Mouse (Mus musculus) embryonic facial prominence, embryonic 15.5 days (tissue): ENCODE results near the gene Zfp990. TPM values are rescaled to one million over a fixed set of nuclear protein-coding genes. Genes with fewer than 3 reads are reported as not detected.
"Not testable (repeated sequence)": the region's sequence is repeated elsewhere in the genome, so short reads cannot be mapped to it uniquely, and the experiment has no call there.

Source experiments
- ATAC-seq: fragments of 200-750 bp; cut with Nextera tagmentation; 2 replicates; pipeline ENCODE4 v1.8.0; 2017; ENCODE audit warnings: low read depth, moderate TSS enrichment; ENCODE audit not compliant: insufficient number of reproducible peaks, low FRiP score, low TSS enrichment
- H3K27ac ChIP-seq: fragments of 300-500 bp; sonication (generic); replicated peaks from 2 replicates; pipeline ENCODE4 v1.5.1; 2015; ENCODE audit warnings: mild to moderate bottlenecking, inconsistent platforms
- H3K27me3 ChIP-seq: fragments of 300-500 bp; sonication (generic); 2 replicates; pipeline ENCODE4 v1.6.1; 2015; ENCODE audit warnings: inconsistent platforms
- H3K36me3 ChIP-seq: fragments of 300-500 bp; sonication (generic); 2 replicates; pipeline ENCODE4 v1.6.1; 2015; ENCODE audit warnings: mild to moderate bottlenecking, inconsistent platforms
- H3K4me1 ChIP-seq: fragments of 300-500 bp; sonication (generic); 2 replicates; pipeline ENCODE4 v1.6.1; 2015; ENCODE audit warnings: inconsistent platforms
- H3K4me2 ChIP-seq: fragments of 300-500 bp; sonication (generic); replicated peaks from 2 replicates; pipeline ENCODE4 v1.6.1; 2015; ENCODE audit warnings: mild to moderate bottlenecking, inconsistent platforms
- H3K4me3 ChIP-seq: fragments of 300-500 bp; sonication (generic); replicated peaks from 2 replicates; pipeline ENCODE4 v1.5.1; 2015; ENCODE audit warnings: mild to moderate bottlenecking, inconsistent platforms
- H3K9ac ChIP-seq: fragments of 300-500 bp; sonication (generic); 2 replicates; pipeline ENCODE4 v1.6.1; 2015; ENCODE audit warnings: inconsistent platforms
- H3K9me3 ChIP-seq: fragments of 300-500 bp; sonication (generic); replicated peaks from 2 replicates; pipeline ENCODE4 v1.6.1; 2016; ENCODE audit warnings: inconsistent platforms
- WGBS: fragments of 180-500 bp; shearing (Covaris S2); methylation state at CpG from one replicate; pipeline ENCODE4 v1.1.7; 2015; 5-methylcytosine and 5-hydroxymethylcytosine counted together
- polyA plus RNA-seq: library from polyadenylated mRNA; unstranded; fragments of >200 nt; fragmentation: Nextera tagmentation; extraction: Ambion mirVana; gene quantifications from 2 replicates; pipeline ENCODE4 v1.2.1, GENCODE M21; 2015

Gene Zfp990
- polyA plus RNA-seq, 1 experiment from 2014 or later: not detected

DNA sequence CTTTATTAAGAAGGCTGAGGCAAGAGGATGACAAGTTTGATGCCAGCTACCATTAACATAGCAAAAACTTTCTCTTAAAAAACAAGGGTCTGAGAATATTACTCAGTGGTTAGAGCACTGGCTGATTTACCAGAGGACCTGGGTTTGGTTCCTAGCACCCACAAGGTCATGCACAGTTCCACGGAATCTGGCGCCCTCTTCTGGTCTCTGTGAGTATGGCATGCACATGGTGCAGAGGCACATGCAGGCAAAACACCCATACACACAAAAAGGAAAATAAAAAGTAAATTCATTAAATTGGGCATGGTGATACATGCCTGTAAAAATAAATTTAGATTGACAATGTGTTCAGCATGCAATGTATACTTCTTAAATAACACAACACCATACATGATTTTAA lies 34.5 kb downstream of the Zfp990 start:
- not testable (repeated sequence) for H3K9ac ChIP-seq, H3K4me1 ChIP-seq, H3K36me3 ChIP-seq, ATAC-seq, H3K4me2 ChIP-seq, H3K9me3 ChIP-seq, H3K4me3 ChIP-seq, H3K27me3 ChIP-seq, H3K27ac ChIP-seq
- WGBS: 14% methylated on average over 2 of the region's 2 CpGs

DNA sequence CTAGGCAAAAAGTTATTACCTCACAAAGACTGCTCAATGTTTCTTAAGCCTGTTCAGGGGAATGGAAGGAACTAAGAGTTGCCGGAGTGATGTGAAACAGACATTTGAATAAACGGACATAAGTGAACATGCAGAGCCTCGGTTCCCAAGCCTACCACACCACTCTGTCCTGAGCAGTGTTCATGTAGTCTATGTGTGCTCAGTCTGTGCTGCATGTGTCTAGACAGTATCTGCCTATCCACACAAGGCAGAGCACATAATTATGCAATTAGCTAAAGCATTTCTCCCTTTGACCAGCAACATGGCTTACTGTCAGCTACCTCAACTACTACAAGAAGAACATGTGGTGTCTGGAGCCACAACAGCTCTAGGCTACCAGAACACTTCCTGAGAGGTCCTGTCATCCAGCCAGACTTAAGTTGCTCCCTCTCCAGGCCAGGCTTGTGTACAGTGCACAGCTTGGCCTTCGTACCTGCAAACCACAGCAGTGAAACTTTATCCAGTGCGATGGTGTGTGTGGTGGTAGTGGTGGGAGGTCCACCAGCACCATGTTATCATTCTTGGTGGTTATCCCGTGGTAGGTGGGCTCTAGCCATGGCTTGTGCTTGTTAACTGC lies 35.3 kb downstream of the Zfp990 start:
- WGBS: 71% methylated on average over 6 of the region's 6 CpGs
- H3K27ac ChIP-seq, H3K27me3 ChIP-seq, H3K4me1 ChIP-seq, H3K9ac ChIP-seq, H3K4me3 ChIP-seq, H3K9me3 ChIP-seq, H3K36me3 ChIP-seq, H3K4me2 ChIP-seq: not testable (repeated sequence)
- peak; percentile 51; the same call in 1 of the 2 replicates for ATAC-seq

DNA sequence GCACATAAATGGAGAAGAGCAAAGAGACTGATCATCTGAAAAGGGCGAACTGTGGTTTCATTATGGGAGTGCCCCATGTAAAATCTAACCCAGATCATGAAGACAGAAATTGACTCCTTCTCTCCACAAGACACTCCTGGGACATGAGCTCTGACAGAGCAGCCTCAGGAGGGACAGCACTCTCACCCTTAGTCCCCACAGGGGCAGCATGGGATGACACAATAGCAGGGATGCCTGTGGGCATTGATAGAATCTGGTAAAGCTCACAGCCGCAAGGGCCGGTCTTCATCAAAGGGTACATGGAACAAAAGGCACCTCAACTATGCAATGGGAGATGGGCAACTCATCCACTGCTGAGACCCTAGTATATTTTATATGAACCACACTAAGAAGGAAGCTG lies 35.9 kb downstream of the Zfp990 start:
- not testable (repeated sequence) for H3K36me3 ChIP-seq
- WGBS: 85% methylated on average over 3 of the region's 3 CpGs

DNA sequence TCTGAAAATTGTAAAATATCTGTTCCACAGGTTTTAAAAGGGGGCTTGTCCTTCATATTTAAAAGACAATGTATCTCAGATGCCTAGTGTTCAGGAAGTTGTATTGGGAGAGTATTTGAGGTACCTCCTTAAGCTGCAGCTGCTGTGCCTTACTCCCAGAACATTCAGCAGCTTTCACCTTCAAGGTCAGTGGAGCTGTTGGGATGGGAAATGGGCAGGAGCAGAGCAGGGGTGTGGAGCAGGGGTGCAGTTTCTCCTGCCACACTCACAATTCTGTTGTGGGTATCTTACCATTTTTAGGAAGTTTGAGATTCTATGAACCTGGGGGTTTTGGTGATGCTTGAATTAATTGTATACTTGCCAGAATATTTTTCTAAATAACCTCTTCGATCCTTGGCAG lies 46.1 kb downstream of the Zfp990 start:
- WGBS: 60% methylated on average over 1 of the region's 1 CpGs
- ATAC-seq: no peak
- peaks cover 25% of the 10 kb centered on the region for H3K9me3 ChIP-seq

More for the DNA sequence above, 35.9 kb downstream of the Zfp990 start:
- H3K9ac ChIP-seq, H3K4me3 ChIP-seq, H3K4me1 ChIP-seq, H3K9me3 ChIP-seq, H3K27ac ChIP-seq, H3K4me2 ChIP-seq, H3K27me3 ChIP-seq: not testable (repeated sequence)
- peak; percentile 69; the same call in 1 of the 2 replicates for ATAC-seq

DNA sequence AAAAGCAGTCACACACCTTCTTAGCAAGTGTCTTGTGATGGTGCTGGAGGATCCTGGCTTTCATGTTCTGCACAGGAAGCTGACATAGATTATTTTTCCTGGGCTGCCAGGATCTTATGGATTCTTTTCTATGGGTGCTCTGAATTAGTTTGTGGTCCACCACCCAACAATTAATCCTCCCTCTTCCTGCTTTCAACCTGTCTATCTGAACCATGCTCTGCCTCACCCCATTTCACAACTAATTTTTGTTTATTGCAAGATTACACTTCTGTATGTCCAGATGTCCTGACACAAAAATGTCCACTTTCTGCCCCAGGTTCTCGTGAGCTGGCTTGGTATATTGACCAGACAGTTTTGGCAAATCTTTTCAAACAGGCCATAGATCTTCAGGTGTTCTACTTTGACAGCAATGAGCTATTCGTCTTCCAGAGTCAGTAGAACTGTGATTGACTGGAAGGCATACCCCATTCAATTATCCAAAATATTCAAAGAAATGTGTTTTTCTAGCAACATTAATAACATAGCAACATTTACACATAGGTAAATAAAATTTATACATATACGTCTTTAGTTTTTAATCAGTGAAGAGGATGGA lies 49.0 kb downstream of the Zfp990 start:
- H3K4me2 ChIP-seq: no peak overlapping the region
- H3K9ac ChIP-seq: no peak overlapping the region
- no peaks in the 10 kb centered on the region for H3K4me1 ChIP-seq
- H3K27ac ChIP-seq: no peak overlapping the region
- 45% methylated on average over 3 of the region's 3 CpGs for WGBS
- no peak overlapping the region for H3K4me3 ChIP-seq
- peaks cover 27% of the 10 kb centered on the region; the same call in 1 of the 2 replicates for H3K9me3 ChIP-seq
- no peaks in the 10 kb centered on the region for H3K27me3 ChIP-seq
- H3K36me3 ChIP-seq: no peaks in the 10 kb centered on the region
- ATAC-seq: no peak

More for the DNA sequence above, 46.1 kb downstream of the Zfp990 start:
- no peaks in the 10 kb centered on the region for H3K27me3 ChIP-seq
- no peaks in the 10 kb centered on the region for H3K4me1 ChIP-seq
- no peak overlapping the region for H3K4me2 ChIP-seq
- H3K4me3 ChIP-seq: no peak overlapping the region
- H3K36me3 ChIP-seq: no peaks in the 10 kb centered on the region
- no peak overlapping the region for H3K27ac ChIP-seq
- H3K9ac ChIP-seq: no peak overlapping the region

DNA sequence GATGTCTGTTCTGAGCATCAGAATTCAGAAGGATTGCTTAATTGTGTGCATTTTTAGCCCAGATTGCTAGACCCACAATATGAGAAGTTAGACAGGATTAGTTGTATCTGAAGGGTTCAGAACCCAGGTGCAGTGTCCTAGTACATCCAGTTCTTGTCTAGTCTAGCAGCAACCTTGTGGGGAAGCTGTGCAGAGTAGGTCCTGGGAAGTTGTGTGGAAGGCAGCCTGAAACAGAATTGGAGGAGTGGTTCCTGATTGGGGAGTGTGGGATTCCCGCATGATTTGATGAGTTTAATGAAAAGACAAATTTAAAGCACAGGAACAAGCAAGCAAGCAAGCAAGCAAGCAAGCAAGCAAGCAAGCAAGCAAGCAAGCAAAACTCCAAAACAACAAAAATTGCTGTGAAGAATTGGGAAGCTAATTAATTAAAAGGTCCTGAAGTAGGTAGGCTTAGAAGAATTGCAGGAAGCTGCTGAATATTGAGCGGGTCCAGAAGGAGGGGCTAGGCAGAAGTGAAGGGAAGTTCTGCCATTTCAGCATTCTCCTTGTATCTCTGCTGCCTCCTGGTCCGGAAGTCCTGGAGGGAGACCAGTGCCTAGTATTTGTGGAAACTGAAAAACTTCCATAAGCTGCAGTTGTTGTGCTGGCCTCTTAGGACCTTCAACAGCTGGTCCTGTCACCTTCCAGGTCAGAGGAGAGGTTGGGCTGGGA lies 53.7 kb downstream of the Zfp990 start:
- H3K36me3 ChIP-seq: no peaks in the 10 kb centered on the region
- no peak overlapping the region for H3K4me2 ChIP-seq
- WGBS: 62% methylated on average over 3 of the region's 3 CpGs
- no peak overlapping the region for H3K9ac ChIP-seq
- no peak overlapping the region for H3K27ac ChIP-seq
- no peaks in the 10 kb centered on the region for H3K4me1 ChIP-seq
- ATAC-seq: no peak
- no peak overlapping the region for H3K4me3 ChIP-seq
- no peaks in the 10 kb centered on the region for H3K27me3 ChIP-seq
- peaks cover 21% of the 10 kb centered on the region; the same call in 1 of the 2 replicates for H3K9me3 ChIP-seq

DNA sequence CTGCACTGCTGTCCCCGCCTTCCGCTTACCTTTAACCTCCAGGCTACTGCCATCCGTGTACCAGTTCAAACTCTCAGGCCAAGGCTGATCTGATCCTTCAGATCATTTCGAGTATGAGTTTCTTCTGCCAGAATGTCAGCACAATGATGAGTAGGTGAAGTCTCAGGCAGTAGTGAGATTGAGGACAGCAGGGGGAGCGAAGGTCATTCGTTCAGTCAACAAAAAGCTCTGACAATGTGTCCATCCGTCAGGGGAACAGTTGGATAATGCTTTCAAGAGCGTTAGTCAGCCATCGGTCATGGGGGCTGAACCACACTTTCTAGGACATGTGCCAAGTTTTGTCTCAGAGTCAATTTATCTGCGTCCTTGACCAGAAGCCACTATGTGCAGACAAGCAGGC lies 59.9 kb downstream of the Zfp990 start:
- H3K9me3 ChIP-seq, H3K27me3 ChIP-seq, H3K9ac ChIP-seq, H3K4me2 ChIP-seq, H3K27ac ChIP-seq, H3K36me3 ChIP-seq, H3K4me3 ChIP-seq, ATAC-seq, H3K4me1 ChIP-seq: not testable (repeated sequence)
- WGBS: 84% methylated on average over 9 of the region's 10 CpGs

DNA sequence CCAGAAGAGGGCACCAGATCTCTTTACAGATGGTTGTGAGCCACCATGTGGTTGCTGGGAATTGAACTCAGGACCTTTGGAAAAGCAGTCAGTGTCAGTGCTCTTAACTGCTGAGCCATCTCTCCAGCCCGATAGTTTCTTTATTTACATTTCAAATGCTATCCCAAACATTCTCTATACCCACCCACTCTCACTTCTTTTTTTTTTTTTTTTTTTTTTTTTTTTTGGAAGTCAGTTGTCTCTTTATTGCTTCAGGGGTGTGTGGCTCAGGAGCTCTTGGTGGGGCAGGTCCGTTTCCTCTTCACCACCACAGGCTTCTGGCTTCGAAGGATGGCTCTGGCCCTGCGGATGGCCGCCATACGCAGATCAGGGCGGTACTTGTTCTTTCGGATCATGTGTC lies 66.1 kb downstream of the Zfp990 start:
- H3K9me3 ChIP-seq, H3K36me3 ChIP-seq, H3K9ac ChIP-seq, H3K27me3 ChIP-seq, H3K4me2 ChIP-seq, ATAC-seq, H3K4me3 ChIP-seq, H3K27ac ChIP-seq, H3K4me1 ChIP-seq: not testable (repeated sequence)
- 91% methylated on average over 8 of the region's 8 CpGs for WGBS

DNA sequence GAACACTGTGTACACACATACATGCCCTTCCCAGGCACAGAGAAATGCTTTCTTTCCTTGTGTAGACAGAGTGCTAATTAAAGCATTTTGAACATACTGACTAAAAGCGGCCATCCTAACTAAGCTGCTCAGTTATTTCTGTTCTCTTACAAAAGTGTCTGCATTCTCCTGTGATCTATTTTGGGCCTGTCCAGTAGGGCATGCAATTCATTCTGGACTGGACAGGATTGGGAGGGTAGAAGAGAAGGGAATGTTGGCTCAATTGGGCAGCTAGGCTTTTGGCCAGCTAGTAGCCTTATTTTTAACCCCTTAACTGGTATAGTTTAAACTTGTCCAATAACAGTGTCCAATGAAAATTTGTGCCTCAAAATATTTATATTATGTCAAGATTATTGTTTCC lies 69.8 kb downstream of the Zfp990 start:
- H3K4me3 ChIP-seq: not testable (repeated sequence)

DNA sequence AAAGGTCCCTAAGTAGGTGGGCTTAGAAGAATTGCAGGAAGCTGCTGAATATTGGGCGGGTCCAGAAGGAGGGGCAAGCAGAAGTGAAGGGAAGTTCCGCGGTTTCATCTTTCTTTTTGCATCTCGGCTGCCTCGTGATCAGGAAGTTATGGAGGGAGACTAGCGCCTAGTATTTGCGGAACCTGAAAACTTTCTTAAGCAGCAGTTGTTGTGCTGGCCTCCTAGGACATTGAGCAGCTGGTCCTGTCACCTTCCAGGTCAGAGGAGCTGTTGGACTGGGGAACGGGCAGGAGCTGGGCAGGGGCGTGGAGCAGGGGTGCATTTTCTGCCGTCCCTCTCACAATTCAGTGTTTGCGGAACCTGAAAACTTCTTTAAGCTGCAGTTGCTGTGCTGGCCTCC lies 74.5 kb downstream of the Zfp990 start, which contains the start of gene Gm13212:
TSS of gene Gm13212 (plus strand) at position 89 of the 400 bp plus-strand sequence.
- ATAC-seq, H3K9me3 ChIP-seq, H3K4me2 ChIP-seq, H3K9ac ChIP-seq, H3K27ac ChIP-seq, H3K4me1 ChIP-seq, H3K36me3 ChIP-seq, H3K27me3 ChIP-seq: not testable (repeated sequence)
- H3K4me3 ChIP-seq: peak within 1 kb of the TSS; percentile 22
- WGBS: 19% methylated on average over 11 of the region's 11 CpGs

More for the DNA sequence above, 69.8 kb downstream of the Zfp990 start:
- not testable (repeated sequence) for H3K27me3 ChIP-seq, H3K9me3 ChIP-seq, H3K4me1 ChIP-seq, H3K36me3 ChIP-seq, H3K4me2 ChIP-seq, ATAC-seq, H3K9ac ChIP-seq, H3K27ac ChIP-seq
- WGBS: 83% methylated on average over 1 of the region's 1 CpGs

DNA sequence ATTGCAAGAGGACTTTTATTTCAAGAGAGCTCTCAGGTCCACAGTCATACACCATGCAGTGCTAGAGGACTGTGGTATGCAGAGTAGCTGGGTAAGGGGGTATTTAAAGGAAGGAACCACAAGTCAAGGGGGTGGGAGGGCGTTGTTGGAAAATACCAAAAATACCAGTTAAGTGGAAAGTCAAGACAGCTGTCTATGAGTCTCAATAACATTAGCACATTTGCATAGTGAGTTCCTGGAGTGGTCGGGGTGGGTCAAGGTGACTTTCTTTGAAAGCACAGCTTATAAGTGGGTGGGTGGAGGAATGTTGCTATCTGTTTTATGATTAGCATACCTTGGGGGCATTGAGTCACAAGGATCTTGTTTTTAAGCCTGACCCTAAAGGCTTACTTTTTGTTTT lies 75.5 kb downstream of the Zfp990 start:
- not testable (repeated sequence) for H3K36me3 ChIP-seq, ATAC-seq, H3K4me2 ChIP-seq, H3K27ac ChIP-seq, H3K9ac ChIP-seq, H3K4me1 ChIP-seq, H3K4me3 ChIP-seq, H3K27me3 ChIP-seq, H3K9me3 ChIP-seq
- 80% methylated on average over 2 of the region's 2 CpGs for WGBS
